Mouse (Mus musculus) liver, adult 2 months (tissue): ENCODE results near the gene Igfbp7.

Source experiments
- CTCF ChIP-seq: fragments of 200-500 bp; IDR thresholded peaks from 2 replicates; pipeline ENCODE4 v1.5.1; 2011; ENCODE audit warnings: low read depth, low read length, control low read depth
- POLR2A ChIP-seq: fragments of 200-500 bp; IDR thresholded peaks from 2 replicates; pipeline ENCODE4 v1.6.1; 2011; ENCODE audit warnings: low read length, control low read depth; ENCODE audit not compliant: insufficient read depth; ENCODE audit errors: extremely low read depth

GRCm38 (mm10) chr5:77430471-77430870 is 22.6 kb upstream of the Igfbp7 start:
- TF ChIP-seq POLR2A (no peak), CTCF (no peak)
